Mouse (Mus musculus): ENCODE results near the gene Cinp. TPM values are rescaled to one million over a fixed set of nuclear protein-coding genes. Genes with fewer than 3 reads are reported as not detected.

Cinp gene
- total RNA-seq, 2 experiments from 2014 or later, result 20.8 to 24.9 TPM

DNA sequence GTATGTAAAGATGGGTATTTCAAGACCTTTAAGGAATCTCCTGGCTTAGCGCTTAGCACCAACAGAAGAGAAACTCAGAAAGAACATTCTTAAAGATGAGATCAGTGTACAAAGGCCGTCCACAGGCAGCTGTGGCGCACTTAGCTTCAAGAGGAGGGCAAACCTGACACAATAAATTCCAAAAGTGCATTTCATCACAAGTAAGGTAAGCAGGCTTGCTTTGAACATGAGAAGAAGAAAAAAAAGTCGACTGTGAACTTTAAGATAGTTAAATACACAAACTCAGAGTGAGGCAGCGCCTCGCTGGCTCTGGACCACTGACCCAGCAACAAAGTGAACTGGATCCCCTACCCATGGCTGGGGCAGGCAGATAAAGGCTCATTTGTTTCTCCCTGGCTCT is 52.2 kb downstream of the Cinp start:
- DNase-seq (ENCODE audit: low spot score), result no peak

GRCm38 (mm10) chr12:110835182-110835581 is 53.8 kb downstream of the Cinp start:
- DNase-seq (ENCODE audit: low spot score), result no peak

GRCm38 (mm10) chr12:110830293-110831024 is 58.5 kb downstream of the Cinp start:
- no peak for DNase-seq (ENCODE audit: low spot score)

DNA sequence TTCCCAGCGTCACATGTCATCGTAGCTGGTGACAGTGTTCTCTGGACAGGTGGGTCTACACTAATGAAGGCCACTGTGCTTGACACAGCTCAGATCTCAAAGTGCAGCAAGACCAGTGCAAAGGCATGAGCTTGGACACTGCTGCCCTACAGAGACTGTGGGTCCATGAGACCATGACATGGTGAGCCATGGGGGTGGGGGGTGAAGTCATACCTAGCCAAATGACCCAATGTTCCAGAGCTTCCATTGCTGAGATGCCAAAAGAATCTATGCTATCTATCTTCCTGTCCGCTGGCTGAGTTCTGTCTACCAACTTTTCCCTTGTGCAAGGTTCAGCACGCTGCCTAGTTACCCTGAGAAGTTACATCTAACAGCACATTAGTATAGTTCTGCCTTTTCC is 60.0 kb downstream of the Cinp start:
- no peak for DNase-seq (ENCODE audit: low spot score)

Other genes with a start within 250 kb of the Cinp start
- gene 1700001K19Rik, start 206.5 kb downstream of the Cinp start, total RNA-seq (2021), result not detected
- 100 to 1,000 TPM in 1 of 2 experiments, 10 to 100 TPM in 1; 46.1 to 109 TPM for gene Hsp90aa1, start 186.4 kb downstream of the Cinp start, total RNA-seq (2021)
- gene Wdr20, start 151.2 kb downstream of the Cinp start, total RNA-seq (2021), result 10 to 100 TPM; 16.6 to 17.4 TPM
- under 1 TPM in 1 of 2 experiments, not detected in 1; 0.27 TPM for gene Mok, start 48.2 kb downstream of the Cinp start, total RNA-seq (2021)
- gene Zfp839, start 38.9 kb downstream of the Cinp start, total RNA-seq (2021), result 1 to 10 TPM; 6.8 to 8.0 TPM
- gene Tecpr2, start 119 bp upstream of the Cinp start, total RNA-seq (2021), result 1 to 10 TPM; 2.4 to 2.9 TPM
- gene Ankrd9, start 89.9 kb upstream of the Cinp start, total RNA-seq (2021), result 100 to 1,000 TPM; 109 to 181 TPM
- gene Rcor1, start 150.2 kb upstream of the Cinp start, total RNA-seq (2021), result 1 to 10 TPM; 6.1 to 8.1 TPM